Mouse (Mus musculus): ENCODE results near the gene Fam49a.

The Fam49a gene

GRCm38 (mm10) chr12:12356463-12356862 lies 94.5 kb downstream of the Fam49a start:
- no peak for DNase-seq (ENCODE audit: low read depth, low spot score)

GRCm38 (mm10) chr12:12356946-12357345 lies 95.0 kb downstream of the Fam49a start:
- no peak for DNase-seq (ENCODE audit: low read depth, low spot score)

- DNase-seq (ENCODE audit: low read depth, low spot score) = no peak
Measured at GRCm38 (mm10) chr12:12359923-12360322, 98.0 kb downstream of the Fam49a start.

- no peak for DNase-seq (ENCODE audit: low read depth, low spot score)
Measured at GRCm38 (mm10) chr12:12362371-12362770, 100.4 kb downstream of the Fam49a start.

GRCm38 (mm10) chr12:12364201-12364600 lies 102.3 kb downstream of the Fam49a start:
- DNase-seq (ENCODE audit: low read depth, low spot score) = no peak

- DNase-seq (ENCODE audit: low read depth, low spot score) = no peak
Measured at GRCm38 (mm10) chr12:12367423-12367822, 105.5 kb downstream of the Fam49a start.

GRCm38 (mm10) chr12:12373111-12373862 lies 111.3 kb downstream of the Fam49a start:
- DNase-seq (ENCODE audit: low read depth, low spot score) = no peak

GRCm38 (mm10) chr12:12379056-12379455 lies 117.1 kb downstream of the Fam49a start:
- no peak for DNase-seq (ENCODE audit: low read depth, low spot score)

- DNase-seq (ENCODE audit: low read depth, low spot score) = no peak
Measured at GRCm38 (mm10) chr12:12389271-12389670, 127.3 kb downstream of the Fam49a start.

- peak; percentile 67 for DNase-seq (ENCODE audit: low read depth, low spot score)
Measured at GRCm38 (mm10) chr12:12396224-12396623, 134.3 kb downstream of the Fam49a start.

GRCm38 (mm10) chr12:12401051-12401465 lies 139.1 kb downstream of the Fam49a start:
- DNase-seq (ENCODE audit: low read depth, low spot score) = peak; percentile 68

GRCm38 (mm10) chr12:12401504-12401903 lies 139.6 kb downstream of the Fam49a start:
- DNase-seq (ENCODE audit: low read depth, low spot score) = peak; percentile 4

- no peak for DNase-seq (ENCODE audit: low read depth, low spot score)
Measured at GRCm38 (mm10) chr12:12405491-12406110, 143.7 kb downstream of the Fam49a start.

GRCm38 (mm10) chr12:12409044-12409443 lies 147.1 kb downstream of the Fam49a start:
- no peak for DNase-seq (ENCODE audit: low read depth, low spot score)

GRCm38 (mm10) chr12:12412674-12413073 lies 150.7 kb downstream of the Fam49a start:
- peak; percentile 88 for DNase-seq (ENCODE audit: low read depth, low spot score)

- no peak for DNase-seq (ENCODE audit: low read depth, low spot score)
Measured at GRCm38 (mm10) chr12:12420423-12420822, 158.5 kb downstream of the Fam49a start.

- DNase-seq (ENCODE audit: low read depth, low spot score) = peak; percentile 82
Measured at GRCm38 (mm10) chr12:12420841-12421579, 159.1 kb downstream of the Fam49a start.

- DNase-seq (ENCODE audit: low read depth, low spot score) = no peak
Measured at GRCm38 (mm10) chr12:12421580-12421878, 159.6 kb downstream of the Fam49a start.

GRCm38 (mm10) chr12:12425188-12425587 lies 163.2 kb downstream of the Fam49a start:
- DNase-seq (ENCODE audit: low read depth, low spot score) = no peak

GRCm38 (mm10) chr12:12427285-12427684 lies 165.3 kb downstream of the Fam49a start:
- no peak for DNase-seq (ENCODE audit: low read depth, low spot score)

GRCm38 (mm10) chr12:12428886-12429285 lies 166.9 kb downstream of the Fam49a start:
- DNase-seq (ENCODE audit: low read depth, low spot score) = no peak

All from ZHBTc4 (cell line).